Mouse (Mus musculus) effector memory CD4-positive, alpha-beta T cell, adult 7 months (primary cell): ENCODE measurements around the gene Sdcbp2. TPM values are rescaled to one million over a fixed set of nuclear protein-coding genes. Genes with fewer than 3 reads are reported as not detected.

Experiments used
- polyA plus RNA-seq: library from polyadenylated mRNA; unstranded; fragments of 100-300 nt; shearing (Covaris generic); gene quantifications from one replicate; pipeline ENCODE4 v1.2.1, GENCODE M21; 2017

The Sdcbp2 gene
- polyA plus RNA-seq = 119 TPM

DNA sequence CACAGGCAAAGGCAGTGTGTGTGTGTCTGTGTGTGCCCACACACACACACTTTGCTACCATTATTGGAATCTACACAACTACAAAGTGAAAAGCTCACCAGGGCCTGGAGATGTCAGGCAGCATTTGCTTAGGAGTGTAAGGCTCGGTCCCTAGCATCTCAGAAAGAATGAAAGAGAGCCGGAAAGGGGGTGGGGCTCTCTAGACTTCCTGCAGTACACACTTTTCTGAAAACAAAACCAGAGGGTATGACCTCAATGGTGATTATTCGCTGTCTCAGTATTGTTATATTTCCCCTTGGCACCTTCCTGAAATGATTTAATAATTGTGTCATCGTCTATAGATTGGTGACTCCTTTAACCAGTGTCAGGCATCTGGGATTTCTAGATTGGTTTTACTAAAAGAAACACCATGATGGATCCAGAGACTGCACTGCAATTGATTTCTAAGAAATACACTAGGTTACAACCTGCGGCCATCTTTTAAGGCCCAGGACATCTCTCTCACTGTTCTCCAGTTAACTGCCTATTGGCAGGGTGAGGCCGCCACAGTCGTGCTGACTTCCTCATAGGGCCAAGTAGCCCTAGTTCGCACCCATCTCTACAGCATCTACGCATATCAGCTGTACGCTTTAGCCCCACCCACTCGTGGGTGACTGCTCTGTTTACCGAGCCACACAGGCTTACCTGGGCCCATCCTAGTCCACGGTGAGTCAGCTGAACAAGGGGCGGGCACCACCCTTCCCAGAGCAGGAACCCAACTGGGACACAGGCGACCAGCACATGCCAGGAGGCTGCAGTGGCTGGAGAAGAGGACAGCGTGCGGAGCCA is at the start of gene Sdcbp2:
Sdcbp2 (plus strand) TSS at position 750 of the 828 bp plus-strand sequence.

GRCm38 (mm10) chr2:151542323-151543062 is 29.9 kb upstream of the Sdcbp2 start, which contains the start of gene Fkbp1a:
TSS of gene Fkbp1a (plus strand) at chr2:151542483.

DNA sequence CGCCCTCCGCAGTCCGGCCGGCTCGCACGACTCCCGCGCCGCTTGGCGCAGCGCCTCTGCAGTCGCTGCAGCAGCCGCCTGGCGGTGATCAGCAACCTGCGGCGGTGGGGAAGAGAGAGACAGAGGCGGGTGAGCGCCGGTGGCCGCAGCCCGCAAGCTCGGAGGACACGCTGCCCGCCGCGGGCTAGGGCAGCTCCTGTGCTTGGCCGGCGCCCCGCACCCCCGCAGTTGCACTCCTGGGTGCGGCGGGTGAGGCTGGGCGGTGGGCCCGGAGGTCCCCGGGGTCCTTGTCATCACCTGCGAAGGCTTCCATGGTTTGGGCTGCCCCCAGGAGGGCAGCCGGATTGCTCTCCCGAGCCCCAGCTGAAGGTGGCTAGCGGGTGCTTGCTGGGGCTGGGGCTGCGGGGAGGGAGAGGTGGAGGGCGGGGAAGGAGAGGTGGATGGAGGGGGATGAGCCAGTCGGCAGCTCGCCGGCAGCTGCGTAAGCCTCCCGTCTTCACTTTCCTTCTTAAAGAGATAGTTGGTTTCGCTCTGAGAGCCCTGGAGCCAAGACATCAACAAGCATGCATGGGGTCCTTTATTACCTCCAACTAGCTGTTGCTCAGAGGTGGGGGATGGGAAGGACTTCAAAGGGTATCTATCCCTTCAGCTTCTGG is 59.9 kb downstream of the Sdcbp2 start, which contains the start of gene Snph:
Snph (minus strand) TSS at position 435 of the 656 bp plus-strand sequence.

Other genes with a start within 250 kb of the Sdcbp2 start
- gene 4921509C19Rik, start 96.5 kb upstream of the Sdcbp2 start, polyA plus RNA-seq = 0.27 TPM
- gene Nsfl1c, start 78.4 kb upstream of the Sdcbp2 start, polyA plus RNA-seq = 116 TPM
- gene Fkbp1a, start 30.1 kb upstream of the Sdcbp2 start, polyA plus RNA-seq = 293 TPM
- gene Snph, start 60.0 kb downstream of the Sdcbp2 start, polyA plus RNA-seq = 0.43 TPM
- not detected for gene Rad21l, start 95.9 kb downstream of the Sdcbp2 start, polyA plus RNA-seq
- gene Tmem74b, start 129.4 kb downstream of the Sdcbp2 start, polyA plus RNA-seq = not detected
- 52.7 TPM for gene Psmf1, start 171.6 kb downstream of the Sdcbp2 start, polyA plus RNA-seq